Mouse (Mus musculus) kidney, adult 8-10 months (tissue): ENCODE measurements around the gene Frk.
"Not testable (repeated sequence)": the region's sequence is repeated elsewhere in the genome, so short reads cannot be mapped to it uniquely, and the experiment has no call there.

Experiments used
- DNase-seq, 2 experiments: peaks; one replicate each; pipeline ENCODE4 v3.0.0; 2022

The Frk gene

GRCm38 (mm10) chr10:34617216-34617615 is 134.0 kb downstream of the Frk start:
- DNase-seq, result no peak

GRCm38 (mm10) chr10:34618490-34618889 is 135.3 kb downstream of the Frk start:
- DNase-seq, result no peak

- not testable (repeated sequence) for DNase-seq
These were observed 137.3 kb downstream of the Frk start for GRCm38 (mm10) chr10:34620540-34620939.

GRCm38 (mm10) chr10:34638245-34638644 is 155.0 kb downstream of the Frk start:
- DNase-seq, result no peak
